Mouse (Mus musculus) retina, postnatal 7 days (tissue): ENCODE measurements around the gene Ddx3x.
"Not testable (repeated sequence)": the region's sequence is repeated elsewhere in the genome, so short reads cannot be mapped to it uniquely, and the experiment has no call there.

Experiments used
- DNase-seq: peaks from one replicate; pipeline ENCODE4 v3.0.0-alpha.2; 2012; ENCODE audit warnings: low read depth, low spot score

Ddx3x gene

DNA sequence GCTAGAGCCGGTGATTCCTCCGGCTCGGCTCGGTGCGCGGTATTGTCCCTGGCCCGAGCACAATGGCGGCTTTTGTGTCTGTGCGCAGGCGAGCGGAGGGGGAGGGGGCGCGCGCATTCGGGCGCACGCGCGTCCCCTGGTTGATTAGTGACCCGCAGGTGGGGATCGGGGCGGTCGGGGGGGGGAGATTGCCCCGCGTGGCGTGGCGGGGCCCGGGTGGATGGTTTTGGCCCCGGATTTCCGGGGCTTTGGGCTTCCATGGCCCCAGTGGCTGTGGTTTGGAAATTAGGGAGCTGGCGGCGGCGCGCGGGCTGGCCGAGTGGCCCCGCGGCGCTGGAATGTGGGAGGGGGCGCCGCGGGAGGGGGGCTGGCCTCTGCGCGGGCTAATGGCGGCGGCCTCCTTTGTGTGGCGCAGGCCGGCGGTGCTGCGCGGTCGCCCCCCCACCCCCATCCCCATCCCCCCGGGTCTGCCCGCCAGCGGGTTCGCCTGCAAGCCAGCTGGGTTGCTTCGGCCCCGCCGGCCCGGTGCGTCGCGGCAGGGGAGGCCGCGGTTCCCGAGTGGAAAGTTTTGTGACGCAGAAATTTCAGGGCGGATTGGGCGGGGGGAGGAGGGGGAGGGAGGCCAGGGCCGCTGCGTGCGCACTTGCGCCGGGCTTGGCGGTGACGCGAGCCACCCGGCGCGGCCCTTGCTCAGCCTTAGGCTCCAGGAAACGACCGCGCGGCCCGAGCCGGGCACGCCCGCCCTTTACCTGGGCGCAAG, 739 bp downstream of the Ddx3x start:
- peak; percentile 73 for DNase-seq

DNA sequence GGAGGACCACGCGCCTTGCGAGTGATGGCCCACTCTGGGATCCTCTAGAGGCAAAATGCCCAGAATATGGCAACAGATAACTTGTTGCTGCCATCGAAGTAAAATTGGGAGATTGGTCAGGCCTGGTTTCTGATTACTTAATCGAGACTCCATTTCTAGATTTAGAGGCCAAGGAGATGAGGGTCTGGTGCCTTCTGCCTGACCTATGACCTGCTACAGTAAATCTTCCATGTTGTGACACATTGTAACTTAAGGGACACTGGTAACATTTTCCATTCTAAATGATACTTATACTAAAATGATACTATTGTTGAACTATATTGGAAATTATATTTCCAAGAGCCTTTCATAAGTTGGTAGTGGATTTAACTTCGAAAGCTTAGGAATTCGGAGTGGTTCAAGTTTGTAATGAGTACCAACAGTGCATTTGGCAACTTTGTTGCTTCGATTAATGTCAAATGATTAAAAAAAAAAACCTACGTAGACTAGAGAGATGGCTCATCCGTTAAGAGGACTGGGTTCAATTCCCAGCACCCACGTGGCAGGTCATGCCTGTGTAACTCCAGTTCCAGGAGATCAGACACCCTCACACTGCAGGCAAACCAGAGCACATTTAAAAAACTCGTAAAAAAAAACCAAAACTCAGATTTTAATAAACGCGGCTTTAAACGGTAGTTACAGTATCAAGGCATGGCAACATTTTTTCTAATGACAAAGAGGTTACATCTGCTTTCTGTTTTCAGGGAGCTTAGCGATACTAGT, 1.5 kb downstream of the Ddx3x start:
- DNase-seq: no peak

DNA sequence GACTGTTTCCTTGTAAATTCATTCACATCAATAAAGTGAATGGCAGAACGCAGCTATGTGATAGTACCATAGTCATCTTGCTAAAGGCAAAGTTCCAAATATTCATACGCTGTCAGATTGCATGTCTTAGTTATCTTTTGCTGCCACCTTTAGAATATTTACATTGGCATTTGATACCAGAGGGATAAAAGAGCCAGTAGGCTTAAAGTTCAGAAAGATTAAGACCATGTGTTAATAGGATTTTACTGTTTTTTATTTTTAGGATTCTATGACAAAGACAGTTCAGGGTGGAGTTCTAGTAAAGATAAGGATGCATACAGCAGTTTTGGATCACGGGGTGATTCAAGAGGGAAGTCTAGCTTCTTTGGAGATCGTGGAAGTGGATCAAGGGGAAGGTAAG, 5.0 kb downstream of the Ddx3x start:
- DNase-seq: no peak

DNA sequence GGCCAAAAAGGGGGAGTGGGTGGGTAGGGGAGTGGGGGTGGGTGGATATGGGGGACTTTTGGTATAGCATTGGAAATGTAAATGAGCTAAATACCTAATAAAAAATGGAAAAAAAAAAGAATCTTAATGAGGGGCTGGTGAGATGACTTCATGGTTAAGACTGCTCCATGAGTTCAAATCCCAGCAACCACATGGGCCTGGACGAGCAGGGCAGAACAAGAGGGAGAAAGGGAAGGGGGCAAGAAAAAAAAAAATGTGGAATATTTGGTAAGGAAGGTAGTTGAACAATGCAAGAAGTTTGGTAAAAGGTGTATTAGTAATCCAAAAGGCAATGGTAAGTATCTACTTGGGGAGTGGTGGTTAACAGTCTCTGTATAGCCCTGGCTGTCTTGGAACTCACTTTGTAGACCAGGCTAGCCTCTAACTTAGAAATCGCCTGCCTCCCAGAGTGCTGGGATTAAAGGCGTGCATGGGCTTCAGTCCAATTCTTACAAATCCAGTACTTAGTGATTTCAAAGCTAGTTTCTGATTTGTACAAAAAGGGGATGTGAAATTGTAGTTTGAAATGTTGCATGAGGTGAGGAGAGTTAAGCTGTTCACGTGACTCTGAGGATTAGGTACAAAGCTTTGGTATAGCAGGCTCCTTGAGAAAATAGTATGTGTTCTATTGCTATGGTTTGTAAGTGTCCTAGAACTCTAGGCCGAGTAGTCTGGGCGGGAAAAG, 13.9 kb downstream of the Ddx3x start:
- DNase-seq: no peak

DNA sequence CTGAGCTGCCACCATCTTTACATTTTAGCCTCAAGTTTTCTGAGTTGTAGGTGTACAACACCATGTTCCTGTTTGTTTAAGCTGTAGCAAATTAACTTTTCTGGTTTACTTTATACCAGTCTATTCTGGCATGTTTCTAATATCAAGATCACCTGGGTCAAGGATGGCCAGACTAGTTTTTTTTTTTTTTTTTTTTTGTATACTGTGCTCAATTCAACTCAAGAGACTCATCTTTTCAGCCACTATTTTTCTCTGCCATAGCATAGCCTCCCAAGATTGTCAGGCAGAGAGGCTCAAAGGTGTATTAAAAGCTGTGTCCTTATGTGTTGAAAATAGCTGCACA, 14.4 kb downstream of the Ddx3x start:
- DNase-seq: no peak

DNA sequence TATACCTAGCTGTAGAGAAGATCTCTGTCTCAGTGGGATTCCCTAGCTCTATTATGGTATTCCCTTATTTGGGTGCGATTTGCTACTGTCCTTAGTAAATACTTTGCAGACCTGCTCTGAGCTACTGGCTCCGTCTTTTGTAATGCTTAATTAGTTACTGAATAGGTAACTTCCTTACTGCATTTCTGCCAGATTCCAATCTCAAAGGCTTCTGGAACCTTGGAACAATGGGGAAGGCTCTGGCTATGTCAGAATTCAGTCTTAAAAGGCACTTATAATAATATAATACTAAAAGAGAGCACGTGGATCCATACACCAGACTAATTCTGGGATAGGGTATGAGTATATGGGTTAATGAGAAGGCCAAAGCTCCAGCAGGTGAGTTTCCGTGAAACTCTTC, 15.5 kb downstream of the Ddx3x start:
- not testable (repeated sequence) for DNase-seq

DNA sequence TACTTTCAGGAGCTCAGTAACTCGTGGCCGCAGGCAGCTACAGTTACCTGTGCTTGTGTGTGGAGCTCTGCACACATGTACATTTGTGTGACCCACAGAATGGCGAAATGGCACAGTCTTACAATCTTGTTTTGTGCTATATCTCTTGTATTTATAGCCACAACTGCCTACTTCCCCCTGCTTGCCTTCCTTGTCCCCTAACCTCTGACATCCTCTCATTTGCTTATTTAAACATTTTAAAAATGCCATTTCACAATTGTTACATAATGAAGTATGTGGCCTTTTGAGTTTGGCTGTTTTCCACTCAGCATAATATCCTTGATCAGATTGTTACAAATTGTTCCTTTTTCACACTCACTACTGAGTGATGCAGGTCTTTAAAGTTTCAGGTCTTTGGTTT, 25.4 kb downstream of the Ddx3x start:
- no peak for DNase-seq

DNA sequence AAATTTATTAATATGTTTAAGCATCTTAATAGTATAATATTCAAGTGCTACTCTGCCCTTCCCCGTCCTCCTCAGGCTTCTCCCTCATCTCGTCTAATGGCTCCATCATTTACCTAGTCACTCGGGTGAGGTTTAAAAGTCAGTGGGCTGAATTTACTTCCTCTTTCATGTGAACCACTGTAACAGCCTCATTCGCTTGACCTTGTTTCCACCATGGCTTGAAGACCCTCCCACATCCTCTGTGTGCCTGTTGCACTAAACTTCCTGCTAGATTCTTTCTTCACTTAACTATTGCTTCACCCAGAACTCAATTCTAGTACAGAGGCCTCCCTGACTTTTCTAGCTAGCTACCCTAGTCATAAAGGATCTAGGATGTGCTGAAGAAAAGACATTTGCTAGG, 30.6 kb downstream of the Ddx3x start:
- DNase-seq: no peak

DNA sequence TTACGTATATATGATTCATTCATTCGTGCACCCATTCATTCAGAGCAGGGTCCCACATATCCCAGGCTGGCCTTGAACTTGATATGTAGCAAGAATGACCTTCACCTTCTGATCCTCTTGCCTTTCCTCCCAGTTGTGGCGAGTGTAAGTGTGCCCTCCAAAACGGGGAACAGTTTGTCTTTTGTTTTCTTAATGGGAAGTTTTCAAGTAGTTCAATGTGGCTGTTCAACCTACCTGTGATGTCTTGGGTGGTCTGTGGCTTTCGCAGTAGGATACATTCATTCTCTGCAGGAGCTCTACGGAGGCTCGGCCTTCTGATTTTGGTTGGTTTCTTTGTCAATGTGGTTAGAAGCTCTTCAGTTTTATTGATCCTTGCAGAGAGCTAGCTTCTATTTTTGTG, 48.8 kb downstream of the Ddx3x start:
- no peak for DNase-seq
